Mouse (Mus musculus): ENCODE data around the gene Smg9. TPM values are rescaled to one million over a fixed set of nuclear protein-coding genes. Genes with fewer than 3 reads are reported as not detected.

Gene Smg9
- polyA plus RNA-seq (2012; rRNA removed) = 55.7 and 83.3 TPM in 2 replicates

- TF ChIP-seq POLR2A (IDR thresholded peaks at IDR 0.05; ENCODE audit: low read depth, low read length) = 0 out of 2 replicates have a peak, but pooled peaks have one; percentile 62
- TF ChIP-seq CTCF (IDR thresholded peaks at IDR 0.05; ENCODE audit: extremely low read depth, insufficient read depth, insufficient read length, insufficient replicate concordance) = no peak
- Histone ChIP-seq H3K4me3 (ENCODE audit: extremely low read depth, insufficient read depth, insufficient read length) (peak within 1 kb of the TSS; percentile 75), H3K36me3 (ENCODE audit: control insufficient read depth, insufficient read depth, low read length) (peaks cover 10% of the 10 kb centered on the region), H3K27ac (ENCODE audit: insufficient read depth, low read length) (peak within 1 kb of the TSS; percentile 98), H3K27me3 (ENCODE audit: control insufficient read depth, insufficient read depth, low read length) (no peaks in the 10 kb centered on the region), H3K4me1 (ENCODE audit: control insufficient read depth, insufficient read depth, insufficient read length) (peaks cover 3% of the 10 kb centered on the region; the same call in 1 of the 2 replicates)
- DNase-seq (ENCODE audit: low read depth in 1 of 2, low spot score in 2 of 2) = peak; percentile 97 to 98
- 2% methylated on average over 66 of the region's 66 CpGs for WGBS
Observed at GRCm38 (mm10) chr7:24399256-24400081, at the start of gene Smg9. Gene Smg9, plus strand, starts transcription at chr7:24399619.

- whole genome bisulfite sequencing = 69% methylated on average over 6 of the region's 6 CpGs
- H3K27me3 ChIP-seq (ENCODE audit: control insufficient read depth, insufficient read depth, low read length) = no peaks in the 10 kb centered on the region
- TF ChIP-seq CTCF (IDR thresholded peaks at IDR 0.05; ENCODE audit: extremely low read depth, insufficient read depth, insufficient read length, insufficient replicate concordance) = no peak
- TF ChIP-seq POLR2A (IDR thresholded peaks at IDR 0.05; ENCODE audit: low read depth, low read length) = no peak
- H3K27ac ChIP-seq (ENCODE audit: insufficient read depth, low read length) = no peak overlapping the region
- no peaks in the 10 kb centered on the region for H3K36me3 ChIP-seq (ENCODE audit: control insufficient read depth, insufficient read depth, low read length)
- DNase-seq (ENCODE audit: low read depth in 1 of 2, low spot score in 2 of 2) = no peak
- no peak overlapping the region for H3K4me3 ChIP-seq (ENCODE audit: extremely low read depth, insufficient read depth, insufficient read length)
- H3K4me1 ChIP-seq (ENCODE audit: control insufficient read depth, insufficient read depth, insufficient read length) = no peaks in the 10 kb centered on the region
Observed at GRCm38 (mm10) chr7:24355646-24356045, 43.8 kb upstream of the Smg9 start.

- TF ChIP-seq POLR2A (IDR thresholded peaks at IDR 0.05; ENCODE audit: low read depth, low read length) = no peak
- no peak for TF ChIP-seq CTCF (IDR thresholded peaks at IDR 0.05; ENCODE audit: extremely low read depth, insufficient read depth, insufficient read length, insufficient replicate concordance)
- Histone ChIP-seq H3K4me3 (ENCODE audit: extremely low read depth, insufficient read depth, insufficient read length) (no peak overlapping the region), H3K27ac (ENCODE audit: insufficient read depth, low read length) (no peak overlapping the region), H3K27me3 (ENCODE audit: control insufficient read depth, insufficient read depth, low read length) (no peaks in the 10 kb centered on the region), H3K4me1 (ENCODE audit: control insufficient read depth, insufficient read depth, insufficient read length) (no peaks in the 10 kb centered on the region), H3K36me3 (ENCODE audit: control insufficient read depth, insufficient read depth, low read length) (no peaks in the 10 kb centered on the region)
- no peak for DNase-seq (ENCODE audit: low read depth in 1 of 2, low spot score in 2 of 2)
- WGBS = 81% methylated on average over 10 of the region's 10 CpGs
Observed at GRCm38 (mm10) chr7:24356081-24356480, 43.3 kb upstream of the Smg9 start.

- Histone ChIP-seq H3K4me1 (ENCODE audit: control insufficient read depth, insufficient read depth, insufficient read length) (no peaks in the 10 kb centered on the region), H3K36me3 (ENCODE audit: control insufficient read depth, insufficient read depth, low read length) (no peaks in the 10 kb centered on the region), H3K27me3 (ENCODE audit: control insufficient read depth, insufficient read depth, low read length) (no peaks in the 10 kb centered on the region), H3K4me3 (ENCODE audit: extremely low read depth, insufficient read depth, insufficient read length) (no peak overlapping the region), H3K27ac (ENCODE audit: insufficient read depth, low read length) (no peak overlapping the region)
- no peak for TF ChIP-seq POLR2A (IDR thresholded peaks at IDR 0.05; ENCODE audit: low read depth, low read length)
- TF ChIP-seq CTCF (IDR thresholded peaks at IDR 0.05; ENCODE audit: extremely low read depth, insufficient read depth, insufficient read length, insufficient replicate concordance) = peak; percentile 42; the same call in 1 of the 2 replicates
- DNase-seq (ENCODE audit: low read depth in 1 of 2, low spot score in 2 of 2) = no peak
- WGBS = 48% methylated on average over 4 of the region's 4 CpGs
Observed at GRCm38 (mm10) chr7:24357899-24358298, 41.5 kb upstream of the Smg9 start.

GRCm38 (mm10) chr7:24359269-24359668 is 40.1 kb upstream of the Smg9 start:
- H3K27me3 ChIP-seq (ENCODE audit: control insufficient read depth, insufficient read depth, low read length) = no peaks in the 10 kb centered on the region
- DNase-seq (ENCODE audit: low read depth in 1 of 2, low spot score in 2 of 2) = no peak
- H3K4me1 ChIP-seq (ENCODE audit: control insufficient read depth, insufficient read depth, insufficient read length) = no peaks in the 10 kb centered on the region
- no peaks in the 10 kb centered on the region for H3K36me3 ChIP-seq (ENCODE audit: control insufficient read depth, insufficient read depth, low read length)
- 24% methylated on average over 9 of the region's 9 CpGs for WGBS
- TF ChIP-seq CTCF (IDR thresholded peaks at IDR 0.05; ENCODE audit: extremely low read depth, insufficient read depth, insufficient read length, insufficient replicate concordance) (no peak), POLR2A (IDR thresholded peaks at IDR 0.05; ENCODE audit: low read depth, low read length) (no peak)
- no peak overlapping the region for H3K4me3 ChIP-seq (ENCODE audit: extremely low read depth, insufficient read depth, insufficient read length)
- no peak overlapping the region for H3K27ac ChIP-seq (ENCODE audit: insufficient read depth, low read length)

- no peak for DNase-seq (ENCODE audit: low read depth in 1 of 2, low spot score in 2 of 2)
- H3K4me1 ChIP-seq (ENCODE audit: control insufficient read depth, insufficient read depth, insufficient read length) = no peaks in the 10 kb centered on the region
- H3K4me3 ChIP-seq (ENCODE audit: extremely low read depth, insufficient read depth, insufficient read length) = no peak overlapping the region
- no peaks in the 10 kb centered on the region for H3K27me3 ChIP-seq (ENCODE audit: control insufficient read depth, insufficient read depth, low read length)
- no peak for TF ChIP-seq POLR2A (IDR thresholded peaks at IDR 0.05; ENCODE audit: low read depth, low read length)
- TF ChIP-seq CTCF (IDR thresholded peaks at IDR 0.05; ENCODE audit: extremely low read depth, insufficient read depth, insufficient read length, insufficient replicate concordance) = no peak
- WGBS = 68% methylated on average over 4 of the region's 4 CpGs
- no peaks in the 10 kb centered on the region for H3K36me3 ChIP-seq (ENCODE audit: control insufficient read depth, insufficient read depth, low read length)
- no peak overlapping the region for H3K27ac ChIP-seq (ENCODE audit: insufficient read depth, low read length)
Observed at GRCm38 (mm10) chr7:24361001-24361400, 38.4 kb upstream of the Smg9 start.

- 22% methylated on average over 5 of the region's 7 CpGs for WGBS
Observed at GRCm38 (mm10) chr7:24363228-24363627, 36.2 kb upstream of the Smg9 start.

More at GRCm38 (mm10) chr7:24363228-24363627, 36.2 kb upstream of the Smg9 start:
- DNase-seq (ENCODE audit: low read depth in 1 of 2, low spot score in 2 of 2) = no peak
- Histone ChIP-seq H3K27me3 (ENCODE audit: control insufficient read depth, insufficient read depth, low read length) (no peaks in the 10 kb centered on the region), H3K27ac (ENCODE audit: insufficient read depth, low read length) (no peak overlapping the region), H3K36me3 (ENCODE audit: control insufficient read depth, insufficient read depth, low read length) (no peaks in the 10 kb centered on the region), H3K4me1 (ENCODE audit: control insufficient read depth, insufficient read depth, insufficient read length) (no peaks in the 10 kb centered on the region; the same call in 1 of the 2 replicates), H3K4me3 (ENCODE audit: extremely low read depth, insufficient read depth, insufficient read length) (no peak overlapping the region)
- no peak for TF ChIP-seq POLR2A (IDR thresholded peaks at IDR 0.05; ENCODE audit: low read depth, low read length)
- TF ChIP-seq CTCF (IDR thresholded peaks at IDR 0.05; ENCODE audit: extremely low read depth, insufficient read depth, insufficient read length, insufficient replicate concordance) = peak; percentile 22; the same call in 1 of the 2 replicates

Measured in spleen, adult 2 months (tissue).